Mouse (Mus musculus) stomach, postnatal 0 days (tissue): ENCODE results near the gene Rpn1. TPM values are rescaled to one million over a fixed set of nuclear protein-coding genes. Genes with fewer than 3 reads are reported as not detected.
A peak's percentile ranks its signal among the peaks of the same experiment; 100 is the strongest.

Experiments
- ATAC-seq: fragments of 200-750 bp; cut with Nextera tagmentation; 2 replicates; pipeline ENCODE4 v1.8.0; 2017; ENCODE audit not compliant: low FRiP score, low TSS enrichment
- DNase-seq: peaks from one replicate; pipeline ENCODE4 v3.0.0-alpha.2; 2016; ENCODE audit warnings: low spot score
- H3K27ac ChIP-seq: fragments of 300-500 bp; sonication (generic); replicated peaks from 2 replicates; pipeline ENCODE4 v1.5.1; 2014; ENCODE audit warnings: mild to moderate bottlenecking, control low read depth
- H3K27me3 ChIP-seq: fragments of 300-500 bp; sonication (generic); 2 replicates; pipeline ENCODE4 v1.6.1; 2014; ENCODE audit warnings: low read length; ENCODE audit not compliant: control insufficient read depth, insufficient read depth
- H3K36me3 ChIP-seq: fragments of 300-500 bp; sonication (generic); 2 replicates; pipeline ENCODE4 v1.6.1; 2014; ENCODE audit warnings: low read length, mixed read lengths; ENCODE audit not compliant: control insufficient read depth, insufficient read depth
- H3K4me1 ChIP-seq: fragments of 300-500 bp; sonication (generic); replicated peaks from 2 replicates; pipeline ENCODE4 v1.6.1; 2014; ENCODE audit warnings: antibody characterized with exemption; ENCODE audit not compliant: control insufficient read depth, insufficient read depth
- H3K4me2 ChIP-seq: fragments of 300-500 bp; sonication (generic); replicated peaks from 2 replicates; pipeline ENCODE4 v1.6.1; 2014; ENCODE audit warnings: low read depth, mild to moderate bottlenecking, control low read depth, moderate library complexity
- H3K4me3 ChIP-seq: fragments of 300-500 bp; sonication (generic); 2 replicates; pipeline ENCODE4 v1.5.1; 2014; ENCODE audit warnings: low read depth, low read length, control low read depth
- H3K9ac ChIP-seq: fragments of 300-500 bp; sonication (generic); 2 replicates; pipeline ENCODE4 v1.6.1; 2014; ENCODE audit warnings: mild to moderate bottlenecking, low read length, control low read depth, mixed read lengths
- H3K9me3 ChIP-seq: fragments of 300-500 bp; sonication (generic); 2 replicates; pipeline ENCODE4 v1.6.1; 2016; ENCODE audit warnings: low read length; ENCODE audit not compliant: control insufficient read depth
- CTCF ChIP-seq: IDR thresholded peaks from 2 replicates; pipeline ENCODE4 v1.5.1; 2016; ENCODE audit warnings: antibody characterized with exemption, low read depth, mild to moderate bottlenecking, moderate library complexity
- EP300 ChIP-seq: optimal IDR thresholded peaks from 2 replicates; pipeline ENCODE3; 2016; ENCODE audit warnings: antibody characterized with exemption
- WGBS: fragments of 180-500 bp; shearing (Covaris S2); extraction: QIAGEN DNeasy Blood & Tissue Kit; methylation state at CpG from one replicate; pipeline ENCODE4 v1.1.7; 2014; 5-methylcytosine and 5-hydroxymethylcytosine counted together
- polyA plus RNA-seq: library from polyadenylated mRNA; unstranded; fragments of >200 nt; fragmentation: Nextera tagmentation; extraction: Ambion mirVana; gene quantifications from 2 replicates; pipeline ENCODE4 v1.2.1, GENCODE M21; 2015

The Rpn1 gene
- polyA plus RNA-seq, 1 experiment from 2014 or later: 266 TPM

DNA sequence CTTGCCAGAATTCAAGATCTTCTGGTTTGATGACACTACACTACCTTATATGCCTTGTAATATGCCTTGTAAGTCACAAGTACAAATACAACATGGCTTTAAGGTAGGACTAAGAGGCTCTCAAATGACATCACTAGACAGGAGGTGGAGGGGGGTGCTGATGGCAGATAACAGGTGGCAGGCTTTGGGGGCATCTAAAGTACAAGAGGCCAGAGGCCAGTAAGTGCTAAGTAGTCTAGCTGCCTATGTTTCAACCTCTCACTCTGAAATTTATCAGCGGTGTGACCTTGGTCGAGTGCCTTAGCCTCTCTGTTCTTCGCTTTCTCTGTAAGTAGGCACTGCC lies 40.1 kb upstream of the Rpn1 start:
- Histone ChIP-seq H3K4me2 (peak overlapping the region; percentile 84), H3K4me3 (peak overlapping the region; percentile 100), H3K27ac (peak overlapping the region; percentile 97), H3K4me1 (peaks cover 6% of the 10 kb centered on the region), H3K36me3 (no peaks in the 10 kb centered on the region), H3K27me3 (no peaks in the 10 kb centered on the region), H3K9ac (peak overlapping the region; percentile 98), H3K9me3 (no peaks in the 10 kb centered on the region)
- no peak for ATAC-seq
- TF ChIP-seq CTCF (no peak), EP300 (no peak)
- no peak for DNase-seq
- WGBS: 3% methylated on average over 3 of the region's 3 CpGs

DNA sequence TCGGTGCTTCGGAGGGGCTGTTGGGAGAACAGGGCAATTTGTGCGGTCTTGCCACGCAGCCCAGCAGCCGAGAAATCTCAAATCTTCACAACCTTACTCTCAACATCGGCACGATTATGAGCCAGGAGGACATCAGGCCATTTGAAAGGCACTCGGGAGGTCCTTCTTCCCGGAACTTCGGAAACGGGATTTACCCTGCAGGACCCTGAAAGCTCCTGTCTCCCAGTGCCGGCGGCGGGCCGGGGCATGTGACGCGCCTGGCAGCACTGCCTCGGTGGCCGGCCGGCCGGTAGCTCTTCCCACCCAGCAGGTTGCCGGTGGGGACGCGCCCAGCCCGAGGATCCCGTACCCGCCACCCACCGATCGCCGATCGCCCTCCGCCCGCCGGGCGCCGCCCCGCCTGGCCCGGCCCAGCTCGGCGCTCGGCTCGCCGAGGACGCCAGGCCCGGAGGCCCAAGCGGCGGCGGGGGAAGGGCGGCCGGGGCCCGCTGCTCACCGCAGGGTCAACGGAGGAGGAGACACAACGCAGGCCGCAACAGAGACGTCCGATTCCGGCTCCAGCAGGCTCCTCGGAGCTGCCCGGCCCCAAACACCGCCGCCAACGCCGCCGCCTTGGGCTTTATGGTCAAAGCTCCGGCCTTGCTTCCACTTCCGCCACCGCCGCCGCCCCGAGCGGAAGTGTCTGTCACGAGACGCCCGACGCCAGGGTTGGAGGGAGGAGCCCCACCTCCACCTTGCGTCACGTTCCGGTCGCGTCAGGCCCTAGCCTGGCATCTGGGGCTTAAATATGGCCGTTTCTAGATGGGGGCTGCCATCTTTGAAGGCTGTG lies 39.5 kb upstream of the Rpn1 start, which contains the start of gene Rab7:
Gene Rab7 (minus strand): TSS at position 694 of the 829 bp plus-strand sequence.
- DNase-seq (peak; percentile 97), ATAC-seq (peak; percentile 94)
- H3K9ac ChIP-seq: peak within 1 kb of the TSS; percentile 98
- H3K36me3 ChIP-seq: no peaks in the 10 kb centered on the region
- peak within 1 kb of the TSS; percentile 100 for H3K4me3 ChIP-seq
- WGBS: under 1% methylated on average over 79 of the region's 82 CpGs
- no peaks in the 10 kb centered on the region for H3K9me3 ChIP-seq
- H3K4me1 ChIP-seq: peaks cover 6% of the 10 kb centered on the region
- peak within 1 kb of the TSS; percentile 97 for H3K27ac ChIP-seq
- TF ChIP-seq EP300 (no peak), CTCF (no peak; the same call in 1 of the 2 replicates)
- peak within 1 kb of the TSS; percentile 84 for H3K4me2 ChIP-seq
- H3K27me3 ChIP-seq: no peaks in the 10 kb centered on the region

- peak overlapping the region; percentile 100; the same call in 1 of the 2 replicates for H3K4me3 ChIP-seq
- TF ChIP-seq EP300: no peak
- no peak for TF ChIP-seq CTCF
- H3K4me2 ChIP-seq: no peak overlapping the region
- ATAC-seq (no peak), DNase-seq (no peak)
- peak overlapping the region; percentile 69; the same call in 1 of the 2 replicates for H3K27ac ChIP-seq
- peaks cover 6% of the 10 kb centered on the region for H3K4me1 ChIP-seq
- no peaks in the 10 kb centered on the region for H3K27me3 ChIP-seq
- no peaks in the 10 kb centered on the region for H3K36me3 ChIP-seq
- H3K9ac ChIP-seq: no peak overlapping the region
- whole genome bisulfite sequencing: 36% methylated on average over 3 of the region's 3 CpGs
- no peaks in the 10 kb centered on the region for H3K9me3 ChIP-seq
Observed at GRCm38 (mm10) chr6:88045406-88045766, 38.9 kb upstream of the Rpn1 start.

DNA sequence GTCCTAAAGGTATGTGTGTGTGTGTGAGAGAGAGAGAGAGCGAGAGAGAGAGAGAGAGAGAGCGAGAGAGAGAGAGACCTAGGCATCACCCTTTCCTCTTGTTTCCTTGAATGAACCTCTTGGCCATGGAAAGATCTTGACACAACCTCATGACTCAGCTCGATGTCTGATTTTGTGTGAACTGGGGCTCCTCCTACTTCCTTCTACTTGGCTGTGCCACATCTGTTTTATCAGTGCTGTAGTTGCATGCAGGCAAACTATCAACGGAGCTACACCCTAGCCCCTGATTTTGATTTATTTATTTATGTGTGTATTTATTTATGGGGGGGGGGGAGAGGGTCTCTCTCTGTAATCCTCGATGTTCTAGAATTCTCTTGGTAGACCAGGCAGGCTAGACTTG lies 36.4 kb upstream of the Rpn1 start:
- H3K36me3 ChIP-seq: no peaks in the 10 kb centered on the region
- peaks cover 2% of the 10 kb centered on the region for H3K4me1 ChIP-seq
- 61% methylated on average over 5 of the region's 5 CpGs for WGBS
- no peak overlapping the region for H3K9ac ChIP-seq
- peak; percentile 55 for DNase-seq
- no peak overlapping the region for H3K4me3 ChIP-seq
- ATAC-seq: peak; percentile 48
- H3K4me2 ChIP-seq: no peak overlapping the region
- TF ChIP-seq CTCF (no peak), EP300 (no peak)
- no peaks in the 10 kb centered on the region for H3K9me3 ChIP-seq
- H3K27ac ChIP-seq: 0 out of 2 replicates have a peak overlapping the region, but pooled peaks have one; percentile 13
- no peaks in the 10 kb centered on the region for H3K27me3 ChIP-seq

DNA sequence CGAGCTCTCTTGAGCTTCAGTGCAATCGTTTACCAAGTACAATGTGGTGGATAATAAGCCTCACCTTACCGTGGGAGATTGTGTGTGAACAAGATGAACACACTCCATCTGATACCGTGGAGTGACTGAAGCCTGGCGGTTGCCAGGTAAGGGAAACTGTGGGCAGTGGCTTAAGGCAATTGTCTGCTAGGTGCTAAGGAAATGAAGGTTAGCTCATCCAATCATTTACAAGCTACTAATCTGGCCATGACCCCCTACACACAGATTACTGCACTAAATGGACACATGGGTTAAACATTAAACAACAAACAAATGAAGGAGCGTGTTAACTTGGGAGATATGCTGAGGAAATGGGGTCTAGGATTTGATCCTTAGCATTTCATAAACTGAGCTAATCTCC lies 35.3 kb upstream of the Rpn1 start:
- Histone ChIP-seq H3K4me3 (no peak overlapping the region), H3K9ac (no peak overlapping the region), H3K4me2 (no peak overlapping the region; the same call in 1 of the 2 replicates), H3K27ac (peak overlapping the region; percentile 50; the same call in 1 of the 2 replicates), H3K27me3 (no peaks in the 10 kb centered on the region), H3K36me3 (no peaks in the 10 kb centered on the region), H3K9me3 (no peaks in the 10 kb centered on the region), H3K4me1 (no peaks in the 10 kb centered on the region; the same call in 1 of the 2 replicates)
- DNase-seq (peak; percentile 48), ATAC-seq (no peak)
- TF ChIP-seq CTCF: no peak
- no peak for TF ChIP-seq EP300
- 46% methylated on average over 6 of the region's 6 CpGs for WGBS

- Histone ChIP-seq H3K4me3 (no peak overlapping the region), H3K36me3 (no peaks in the 10 kb centered on the region), H3K27ac (no peak overlapping the region), H3K4me1 (no peaks in the 10 kb centered on the region; the same call in 1 of the 2 replicates), H3K27me3 (no peaks in the 10 kb centered on the region), H3K9ac (no peak overlapping the region), H3K4me2 (no peak overlapping the region), H3K9me3 (no peaks in the 10 kb centered on the region)
- DNase-seq: no peak
- no peak for ATAC-seq
- TF ChIP-seq CTCF (no peak), EP300 (no peak)
- WGBS: 86% methylated on average over 5 of the region's 5 CpGs
Observed at GRCm38 (mm10) chr6:88051206-88051605, 33.1 kb upstream of the Rpn1 start.
